Mouse (Mus musculus) intestine, embryonic 15.5 days (tissue): ENCODE data around the gene Gcsh. TPM values are rescaled to one million over a fixed set of nuclear protein-coding genes. Genes with fewer than 3 reads are reported as not detected.

Experiments used
- ATAC-seq: fragments of 200-750 bp; cut with Nextera tagmentation; 2 replicates; pipeline ENCODE4 v1.8.0; 2017; ENCODE audit warnings: moderate TSS enrichment, moderate library complexity
- H3K27ac ChIP-seq: fragments of 300-500 bp; sonication (generic); 2 replicates; pipeline ENCODE4 v1.5.1; 2015; ENCODE audit warnings: mild to moderate bottlenecking, inconsistent platforms
- H3K27me3 ChIP-seq: fragments of 300-500 bp; sonication (generic); replicated peaks from 2 replicates; pipeline ENCODE4 v1.6.1; 2015; ENCODE audit warnings: inconsistent platforms
- H3K36me3 ChIP-seq: fragments of 300-500 bp; sonication (generic); 2 replicates; pipeline ENCODE4 v1.6.1; 2015; ENCODE audit warnings: inconsistent platforms
- H3K4me1 ChIP-seq: fragments of 300-500 bp; sonication (generic); replicated peaks from 2 replicates; pipeline ENCODE4 v1.6.1; 2015; ENCODE audit warnings: inconsistent platforms
- H3K4me2 ChIP-seq: fragments of 300-500 bp; sonication (generic); replicated peaks from 2 replicates; pipeline ENCODE4 v1.6.1; 2015; ENCODE audit warnings: mild to moderate bottlenecking, inconsistent platforms
- H3K4me3 ChIP-seq: fragments of 300-500 bp; sonication (generic); replicated peaks from 2 replicates; pipeline ENCODE4 v1.5.1; 2015; ENCODE audit warnings: inconsistent platforms
- H3K9ac ChIP-seq: fragments of 300-500 bp; sonication (generic); 2 replicates; pipeline ENCODE4 v1.6.1; 2015; ENCODE audit warnings: inconsistent platforms
- H3K9me3 ChIP-seq: fragments of 300-500 bp; sonication (generic); 2 replicates; pipeline ENCODE4 v1.6.1; 2016; ENCODE audit warnings: inconsistent platforms
- WGBS: fragments of 180-500 bp; shearing (Covaris S2); methylation state at CpG from one replicate; pipeline ENCODE4 v1.1.7; 2015; 5-methylcytosine and 5-hydroxymethylcytosine counted together
- polyA plus RNA-seq: library from polyadenylated mRNA; unstranded; fragments of >200 nt; fragmentation: Nextera tagmentation; extraction: Ambion mirVana; gene quantifications from 2 replicates; pipeline ENCODE4 v1.2.1, GENCODE M21; 2015

Gcsh gene
- polyA plus RNA-seq, 1 experiment from 2014 or later = 165 TPM

- no peaks in the 10 kb centered on the region for H3K9me3 ChIP-seq
- no peak overlapping the region for H3K27ac ChIP-seq
- 90% methylated on average over 9 of the region's 9 CpGs for WGBS
- no peak for ATAC-seq
- peaks cover 14% of the 10 kb centered on the region; the same call in 1 of the 2 replicates for H3K36me3 ChIP-seq
- no peak overlapping the region for H3K9ac ChIP-seq
- no peak overlapping the region for H3K4me3 ChIP-seq
- H3K4me1 ChIP-seq = peaks cover 4% of the 10 kb centered on the region; the same call in 1 of the 2 replicates
- no peak overlapping the region for H3K4me2 ChIP-seq
- no peaks in the 10 kb centered on the region for H3K27me3 ChIP-seq
Observed at GRCm38 (mm10) chr8:116954415-116954814, 38.9 kb downstream of the Gcsh start.

GRCm38 (mm10) chr8:116952428-116952827, 40.9 kb downstream of the Gcsh start:
- H3K36me3 ChIP-seq = peaks cover 11% of the 10 kb centered on the region; the same call in 1 of the 2 replicates
- peaks cover 8% of the 10 kb centered on the region for H3K4me1 ChIP-seq
- no peak for ATAC-seq
- no peak overlapping the region for H3K4me3 ChIP-seq
- H3K9ac ChIP-seq = no peak overlapping the region
- H3K4me2 ChIP-seq = no peak overlapping the region
- 86% methylated on average over 8 of the region's 8 CpGs for WGBS
- no peaks in the 10 kb centered on the region for H3K9me3 ChIP-seq
- H3K27ac ChIP-seq = no peak overlapping the region
- no peaks in the 10 kb centered on the region for H3K27me3 ChIP-seq

- peaks cover 11% of the 10 kb centered on the region; the same call in 1 of the 2 replicates for H3K36me3 ChIP-seq
- H3K27me3 ChIP-seq = no peaks in the 10 kb centered on the region
- H3K9me3 ChIP-seq = no peaks in the 10 kb centered on the region
- H3K9ac ChIP-seq = no peak overlapping the region
- ATAC-seq = no peak
- no peak overlapping the region for H3K4me2 ChIP-seq
- H3K4me1 ChIP-seq = peaks cover 8% of the 10 kb centered on the region
- 84% methylated on average over 2 of the region's 2 CpGs for WGBS
- no peak overlapping the region for H3K4me3 ChIP-seq
- no peak overlapping the region for H3K27ac ChIP-seq
Observed at GRCm38 (mm10) chr8:116951778-116952177, 41.6 kb downstream of the Gcsh start.

GRCm38 (mm10) chr8:116951369-116951768, 42.0 kb downstream of the Gcsh start:
- Histone ChIP-seq H3K4me1 (peaks cover 9% of the 10 kb centered on the region), H3K36me3 (peaks cover 7% of the 10 kb centered on the region; the same call in 1 of the 2 replicates), H3K4me2 (no peak overlapping the region), H3K9me3 (no peaks in the 10 kb centered on the region), H3K4me3 (no peak overlapping the region), H3K27me3 (no peaks in the 10 kb centered on the region), H3K27ac (no peak overlapping the region), H3K9ac (no peak overlapping the region)
- peak; percentile 75 for ATAC-seq
- WGBS = 52% methylated on average over 5 of the region's 5 CpGs

GRCm38 (mm10) chr8:116947589-116947988, 45.7 kb downstream of the Gcsh start:
- H3K4me3 ChIP-seq = no peak overlapping the region
- no peaks in the 10 kb centered on the region for H3K36me3 ChIP-seq
- no peaks in the 10 kb centered on the region for H3K9me3 ChIP-seq
- peaks cover 17% of the 10 kb centered on the region for H3K4me1 ChIP-seq
- no peaks in the 10 kb centered on the region for H3K27me3 ChIP-seq
- no peak overlapping the region for H3K27ac ChIP-seq
- H3K9ac ChIP-seq = no peak overlapping the region
- ATAC-seq = no peak
- 71% methylated on average over 7 of the region's 7 CpGs for WGBS
- H3K4me2 ChIP-seq = no peak overlapping the region

GRCm38 (mm10) chr8:116946851-116947250, 46.5 kb downstream of the Gcsh start:
- ATAC-seq = no peak
- no peak overlapping the region for H3K27ac ChIP-seq
- peaks cover 17% of the 10 kb centered on the region for H3K4me1 ChIP-seq
- peak overlapping the region; percentile 28; the same call in 1 of the 2 replicates for H3K4me2 ChIP-seq
- no peak overlapping the region for H3K9ac ChIP-seq
- H3K36me3 ChIP-seq = no peaks in the 10 kb centered on the region
- H3K27me3 ChIP-seq = no peaks in the 10 kb centered on the region
- no peak overlapping the region for H3K4me3 ChIP-seq
- WGBS = 85% methylated on average over 6 of the region's 6 CpGs
- no peaks in the 10 kb centered on the region for H3K9me3 ChIP-seq

GRCm38 (mm10) chr8:116946268-116946838, 47.0 kb downstream of the Gcsh start:
- no peaks in the 10 kb centered on the region for H3K36me3 ChIP-seq
- WGBS = 71% methylated on average over 21 of the region's 21 CpGs
- H3K4me2 ChIP-seq = peak overlapping the region; percentile 28
- H3K4me1 ChIP-seq = peaks cover 16% of the 10 kb centered on the region
- no peak overlapping the region for H3K27ac ChIP-seq
- no peak overlapping the region for H3K4me3 ChIP-seq
- no peak overlapping the region for H3K9ac ChIP-seq
- H3K9me3 ChIP-seq = no peaks in the 10 kb centered on the region
- ATAC-seq = no peak
- no peaks in the 10 kb centered on the region for H3K27me3 ChIP-seq

- Histone ChIP-seq H3K27ac (no peak overlapping the region), H3K4me2 (no peak overlapping the region), H3K27me3 (no peaks in the 10 kb centered on the region), H3K9ac (no peak overlapping the region), H3K4me3 (no peak overlapping the region), H3K4me1 (peaks cover 13% of the 10 kb centered on the region), H3K9me3 (no peaks in the 10 kb centered on the region), H3K36me3 (no peaks in the 10 kb centered on the region)
- no peak for ATAC-seq
- WGBS = 83% methylated on average over 9 of the region's 9 CpGs
Observed at GRCm38 (mm10) chr8:116945169-116945910, 48.0 kb downstream of the Gcsh start.

- peak overlapping the region; percentile 74 for H3K9ac ChIP-seq
- H3K36me3 ChIP-seq = no peaks in the 10 kb centered on the region
- 13% methylated on average over 4 of the region's 4 CpGs for WGBS
- H3K4me3 ChIP-seq = peak overlapping the region; percentile 95
- H3K27ac ChIP-seq = no peak overlapping the region
- peak overlapping the region; percentile 96 for H3K4me2 ChIP-seq
- H3K4me1 ChIP-seq = peaks cover 13% of the 10 kb centered on the region
- no peak for ATAC-seq
- no peaks in the 10 kb centered on the region for H3K9me3 ChIP-seq
- H3K27me3 ChIP-seq = no peaks in the 10 kb centered on the region
Observed at GRCm38 (mm10) chr8:116944385-116944696, 49.0 kb downstream of the Gcsh start.

- under 1% methylated on average over 62 of the region's 62 CpGs for WGBS
- Histone ChIP-seq H3K4me3 (peak overlapping the region; percentile 95), H3K9ac (peak overlapping the region; percentile 74), H3K9me3 (no peaks in the 10 kb centered on the region), H3K27me3 (no peaks in the 10 kb centered on the region), H3K36me3 (no peaks in the 10 kb centered on the region), H3K4me2 (peak overlapping the region; percentile 96), H3K27ac (0 out of 2 replicates have a peak overlapping the region, but pooled peaks have one; percentile 23), H3K4me1 (peaks cover 13% of the 10 kb centered on the region)
- ATAC-seq = peak; percentile 76
Observed at GRCm38 (mm10) chr8:116943555-116944384, 49.6 kb downstream of the Gcsh start.

- H3K27me3 ChIP-seq = no peaks in the 10 kb centered on the region
- H3K4me1 ChIP-seq = peaks cover 13% of the 10 kb centered on the region
- H3K27ac ChIP-seq = 0 out of 2 replicates have a peak within 1 kb of the TSS, but pooled peaks have one; percentile 23
- H3K4me2 ChIP-seq = peak within 1 kb of the TSS; percentile 96
- peak within 1 kb of the TSS; percentile 95 for H3K4me3 ChIP-seq
- WGBS = under 1% methylated on average over 42 of the region's 46 CpGs
- H3K9me3 ChIP-seq = no peaks in the 10 kb centered on the region
- H3K9ac ChIP-seq = peak within 1 kb of the TSS; percentile 74
- ATAC-seq = peak; percentile 94
- no peaks in the 10 kb centered on the region for H3K36me3 ChIP-seq
Observed at GRCm38 (mm10) chr8:116943161-116943554, 50.2 kb downstream of the Gcsh start, which contains the start of gene Atmin. Gene Atmin (plus strand): TSS chr8:116943393.
